Mouse (Mus musculus) erythroblast, adult 5-6 weeks (primary cell): ENCODE results near the gene Dnajb12. TPM values are rescaled to one million over a fixed set of nuclear protein-coding genes. Genes with fewer than 3 reads are reported as not detected.

Source experiments
- ATAC-seq: replicated peaks from 2 replicates; pipeline ENCODE4 v1.8.0; 2016; ENCODE audit warnings: moderate number of reproducible peaks, mild to moderate bottlenecking, moderate TSS enrichment, inconsistent platforms; ENCODE audit not compliant: poor library complexity, low FRiP score, severe bottlenecking
- total RNA-seq, 2 experiments: library from RNA; stranded (forward) in 1 of 2; stranded (reverse) in 1 of 2; fragments of 150-400 nt in 1 of 2; fragments of 200-764, 138-1000 nt in 1 of 2; gene quantifications; 2 replicates each; pipeline versions ENCODE4 v1.2.3 to v1.2.4; 2015 to 2017; ENCODE audit warnings: low replicate concordance in 2 of 2

Dnajb12 gene
- total RNA-seq (2015; ENCODE audit: low replicate concordance) (13.6 and 28.2 TPM in 2 replicates), total RNA-seq (2017; ENCODE audit: low replicate concordance) (39.8 and 43.4 TPM in 2 replicates)

- ATAC-seq = peak; percentile 66
These were observed at the start of gene Dnajb12 for GRCm38 (mm10) chr10:59879255-59880028. TSS of gene Dnajb12 (plus strand) at chr10:59879556.

DNA sequence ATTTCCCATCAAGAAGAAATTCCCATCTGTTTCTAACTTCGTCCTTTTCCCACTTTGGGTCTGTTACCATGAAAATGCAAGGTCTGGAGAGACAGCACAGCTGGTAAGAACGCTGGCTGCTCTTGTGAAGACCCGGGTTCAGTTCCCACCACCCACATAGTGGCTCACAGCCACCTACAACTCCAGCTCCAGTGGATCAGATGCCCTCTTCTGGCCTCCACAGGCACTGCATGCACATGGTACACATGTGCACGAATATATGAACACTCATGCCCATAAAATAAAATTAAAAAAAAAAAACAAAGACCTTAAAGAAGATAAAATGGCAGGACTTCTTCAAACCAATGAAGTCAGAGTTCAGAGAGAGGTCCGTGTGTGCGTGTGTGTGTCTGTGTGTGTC is 49.5 kb upstream of the Dnajb12 start:
- ATAC-seq = no peak

- ATAC-seq = no peak
These were observed 47.4 kb upstream of the Dnajb12 start for GRCm38 (mm10) chr10:59831950-59832349.

GRCm38 (mm10) chr10:59835301-59836155 is 43.8 kb upstream of the Dnajb12 start:
- ATAC-seq = no peak

GRCm38 (mm10) chr10:59837490-59837889 is 41.9 kb upstream of the Dnajb12 start:
- no peak for ATAC-seq

DNA sequence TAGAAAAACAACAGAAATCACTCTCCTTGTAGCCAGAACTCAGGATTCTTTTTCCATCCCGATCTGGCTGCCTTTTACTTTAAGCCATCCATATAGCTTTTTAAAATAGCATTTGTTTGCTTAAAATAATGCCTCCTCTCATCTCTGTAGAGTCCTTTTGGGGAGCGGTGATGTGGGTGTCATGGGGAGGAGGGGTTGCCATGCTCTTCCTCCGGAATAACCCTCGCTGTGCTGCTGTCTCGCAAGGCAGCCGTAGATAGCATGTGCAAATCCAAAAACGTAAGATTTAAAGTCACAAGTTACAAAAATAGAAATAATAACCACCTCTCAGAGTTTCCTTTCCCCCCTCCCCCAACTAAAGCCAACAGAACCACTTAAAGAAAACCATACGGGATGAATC is 37.9 kb upstream of the Dnajb12 start:
- ATAC-seq = no peak

GRCm38 (mm10) chr10:59843125-59843524 is 36.2 kb upstream of the Dnajb12 start:
- no peak for ATAC-seq

GRCm38 (mm10) chr10:59844686-59845085 is 34.7 kb upstream of the Dnajb12 start:
- ATAC-seq = no peak

DNA sequence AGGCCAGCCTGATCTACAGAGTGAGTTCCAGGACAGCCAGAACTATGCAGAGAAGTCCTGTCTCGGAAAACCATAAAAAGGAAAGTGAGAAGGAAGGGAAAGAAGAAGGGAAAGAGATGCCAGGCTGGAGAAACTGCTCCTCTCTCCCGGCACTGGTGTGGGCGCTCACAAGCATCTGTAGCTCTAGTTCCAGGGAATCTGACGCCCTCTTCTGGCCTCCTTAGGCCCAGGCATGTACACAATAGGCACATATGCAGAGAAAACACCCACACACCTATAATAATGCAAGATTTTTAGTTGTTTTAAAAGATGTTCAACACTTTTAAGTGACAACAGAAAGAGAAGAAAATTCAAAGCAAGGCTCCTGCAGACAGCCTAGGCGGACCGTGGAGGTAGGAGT is 32.9 kb upstream of the Dnajb12 start:
- ATAC-seq = no peak

- ATAC-seq = no peak
These were observed 31.1 kb upstream of the Dnajb12 start for GRCm38 (mm10) chr10:59848079-59848877.

DNA sequence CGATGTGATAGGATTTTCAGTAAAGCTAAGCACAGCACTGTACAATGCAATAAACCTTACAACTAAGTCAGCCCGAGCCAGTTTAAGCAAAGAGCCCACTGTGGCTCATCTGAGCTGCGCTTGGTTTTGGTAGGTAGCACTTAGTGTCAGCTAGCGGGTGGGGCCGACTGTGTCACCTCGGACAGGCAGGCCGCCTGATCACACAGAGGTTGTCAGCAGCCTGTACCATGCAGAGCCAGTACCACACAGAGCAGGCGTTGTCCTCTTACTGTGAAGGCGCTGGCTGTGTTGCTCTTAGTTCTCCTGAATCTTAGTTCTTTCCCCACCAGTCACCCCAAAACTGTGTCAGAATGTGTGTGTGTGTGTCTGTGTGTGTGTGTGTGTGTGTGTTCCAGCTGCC is 30.4 kb upstream of the Dnajb12 start:
- ATAC-seq = no peak

GRCm38 (mm10) chr10:59849371-59849770 is 30.0 kb upstream of the Dnajb12 start:
- no peak for ATAC-seq

DNA sequence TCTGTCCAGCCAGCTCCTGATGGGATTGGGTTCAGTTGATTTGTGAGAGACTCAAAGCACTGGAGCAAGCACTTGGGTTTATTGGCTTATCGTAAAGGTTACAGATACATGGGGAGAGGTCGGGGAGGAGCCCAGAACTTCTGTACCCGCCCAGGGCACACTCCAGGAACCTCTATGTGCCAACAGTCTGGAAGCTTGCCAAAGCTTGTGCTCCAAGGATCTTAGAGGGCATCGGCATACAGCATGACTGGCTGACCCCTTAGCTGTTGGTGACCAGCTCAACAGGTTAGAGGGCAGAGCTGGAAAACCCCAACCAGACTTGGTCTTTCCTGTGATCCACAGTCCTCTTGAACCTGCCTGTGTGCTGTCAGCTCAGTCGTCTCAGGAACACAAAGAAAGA is 22.2 kb upstream of the Dnajb12 start:
- ATAC-seq = no peak

- ATAC-seq = no peak
These were observed 18.7 kb upstream of the Dnajb12 start for GRCm38 (mm10) chr10:59860684-59861083.

GRCm38 (mm10) chr10:59861201-59861600 is 18.2 kb upstream of the Dnajb12 start:
- no peak for ATAC-seq

- ATAC-seq = no peak
These were observed 16.4 kb upstream of the Dnajb12 start for GRCm38 (mm10) chr10:59862816-59863440.

DNA sequence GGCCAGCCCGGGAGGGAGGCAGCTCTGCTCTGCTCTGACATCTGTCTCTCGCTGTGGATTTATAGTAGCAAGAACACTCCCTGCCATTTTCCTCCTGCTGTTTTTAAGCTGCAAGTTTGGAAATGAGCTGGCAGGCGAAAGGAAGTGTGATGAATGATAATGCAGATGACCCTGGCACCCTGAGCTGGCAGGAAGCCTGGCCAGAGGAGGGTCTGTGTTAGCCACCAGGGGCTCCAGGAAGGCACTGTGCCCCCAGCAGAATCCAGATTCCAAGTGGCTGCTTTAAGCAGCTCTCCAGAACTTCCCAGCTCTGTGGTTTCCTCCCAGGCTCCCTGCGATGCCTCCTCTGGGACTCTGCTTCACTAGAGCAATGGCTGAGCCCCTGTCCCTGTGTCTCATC is 15.7 kb upstream of the Dnajb12 start:
- ATAC-seq = no peak

DNA sequence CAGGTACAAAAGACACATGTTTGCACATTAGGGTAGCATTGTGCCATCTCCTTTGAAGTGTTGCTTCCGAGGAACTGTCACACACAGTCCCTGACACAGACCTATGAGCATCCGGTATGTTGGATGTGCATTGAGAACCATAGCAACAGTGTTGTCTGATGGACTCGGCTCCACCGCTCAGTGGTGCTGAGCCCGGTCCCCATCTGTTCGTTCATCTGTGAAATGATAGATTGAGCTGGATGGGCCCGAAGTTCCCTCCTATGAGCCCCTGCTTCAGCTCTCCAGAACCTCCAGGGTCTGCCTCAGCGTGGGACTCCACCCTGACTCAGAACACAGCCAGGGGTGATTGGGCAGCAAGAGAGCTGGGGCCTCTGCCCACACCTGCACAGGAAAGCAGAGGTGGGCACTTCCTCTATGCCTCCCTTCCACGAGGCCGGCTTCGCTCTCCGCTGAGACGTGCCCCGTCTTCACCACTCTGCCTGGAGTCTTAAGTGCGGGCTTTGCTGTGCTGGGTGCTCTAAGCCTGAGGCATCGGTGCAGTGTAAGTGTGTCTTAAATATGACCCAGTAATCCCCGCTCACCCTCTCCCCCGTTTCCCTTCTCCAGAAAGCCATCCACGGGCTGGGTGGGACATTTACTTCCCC is 15.0 kb upstream of the Dnajb12 start:
- ATAC-seq = no peak
